Mouse (Mus musculus) CH12.LX (cell line): ENCODE data around the gene Mrps7. TPM values are rescaled to one million over a fixed set of nuclear protein-coding genes. Genes with fewer than 3 reads are reported as not detected.

Experiments used
- DNase-seq: peaks from one replicate; pipeline ENCODE4 v3.0.0-alpha.2; 2013; ENCODE audit errors: extremely low read depth
- H3K27ac ChIP-seq: 2 replicates; pipeline ENCODE4 v1.5.1; 2012; ENCODE audit warnings: low read depth, mild to moderate bottlenecking, control low read depth, moderate library complexity; ENCODE audit not compliant: insufficient read depth
- H3K27me3 ChIP-seq: replicated peaks from 2 replicates; pipeline ENCODE3; 2012; ENCODE audit warnings: inconsistent platforms
- H3K36me3 ChIP-seq, 2 experiments: replicated peaks in 1 of 2; 2 replicates each; pipeline versions ENCODE3 to v1.6.1; 2012; ENCODE audit warnings: inconsistent platforms in 1 of 2, low read length in 1 of 2, mild to moderate bottlenecking in 1 of 2, mixed read lengths in 1 of 2, moderate library complexity in 1 of 2; ENCODE audit not compliant: control insufficient read depth in 1 of 2, insufficient read depth in 1 of 2
- H3K4me1 ChIP-seq, 2 experiments: 2 replicates each; pipeline ENCODE4 v1.6.1; 2012; ENCODE audit warnings: inconsistent platforms in 1 of 2, moderate library complexity in 1 of 2; ENCODE audit not compliant: insufficient read depth in 2 of 2, control insufficient read depth in 1 of 2
- H3K4me2 ChIP-seq: 2 replicates; pipeline ENCODE4 v1.6.1; 2012; ENCODE audit warnings: low read depth, mild to moderate bottlenecking, control low read depth; ENCODE audit not compliant: poor library complexity, insufficient read depth, severe bottlenecking
- H3K4me3 ChIP-seq, 3 experiments: fragments of 150-350 bp in 1 of 3; sonication (generic) in 1 of 3; replicated peaks in 1 of 3; 2 replicates each; pipeline versions ENCODE3 to v1.5.1; 2011 to 2012; ENCODE audit warnings: low read depth in 2 of 3, low read length in 2 of 3, mild to moderate bottlenecking in 2 of 3, moderate library complexity in 2 of 3, control low read depth in 1 of 3, improper control_type of control experiment in 1 of 3, inconsistent platforms in 1 of 3, mixed read lengths in 1 of 3; ENCODE audit not compliant: poor library complexity in 1 of 3
- H3K79me2 ChIP-seq: replicated peaks from 2 replicates; pipeline ENCODE4 v1.6.1; 2012; ENCODE audit warnings: mild to moderate bottlenecking, moderate library complexity; ENCODE audit not compliant: control insufficient read depth, poor library complexity, insufficient read depth, severe bottlenecking; ENCODE audit errors: extremely low read depth
- H3K9ac ChIP-seq: 2 replicates; pipeline ENCODE4 v1.6.1; 2012; ENCODE audit warnings: low read depth, mild to moderate bottlenecking, control low read depth, moderate library complexity; ENCODE audit not compliant: insufficient read depth
- H3K9me3 ChIP-seq: replicated peaks from 2 replicates; pipeline ENCODE3; 2012; ENCODE audit warnings: low read length, inconsistent platforms, mixed read lengths
- BHLHE40 ChIP-seq: IDR thresholded peaks from 2 replicates; pipeline ENCODE4 v1.6.1; 2011; ENCODE audit warnings: mild to moderate bottlenecking, low read depth, low read length, improper control_type of control experiment
- CHD1 ChIP-seq: IDR thresholded peaks from 2 replicates; pipeline ENCODE4 v1.6.1; 2012; ENCODE audit warnings: low read depth, low read length, improper control_type of control experiment, inconsistent platforms
- CHD2 ChIP-seq: IDR thresholded peaks from 2 replicates; pipeline ENCODE4 v1.6.1; 2011; ENCODE audit warnings: low read length, improper control_type of control experiment
- CTCF ChIP-seq, 2 experiments: IDR thresholded peaks in 1 of 2; conservative IDR thresholded peaks in 1 of 2; 2 replicates each; pipeline ENCODE4 v1.5.1; 2011 to 2012; ENCODE audit warnings: low read depth in 2 of 2, low read length in 2 of 2, improper control_type of control experiment in 1 of 2, inconsistent platforms in 1 of 2, mild to moderate bottlenecking in 1 of 2, moderate library complexity in 1 of 2
- E2F4 ChIP-seq: IDR thresholded peaks from 2 replicates; pipeline ENCODE4 v1.6.1; 2011; ENCODE audit warnings: low read depth, low read length, improper control_type of control experiment; ENCODE audit not compliant: insufficient replicate concordance
- ELF1 ChIP-seq: IDR thresholded peaks from 2 replicates; pipeline ENCODE4 v1.6.1; 2014; ENCODE audit warnings: low read depth, mild to moderate bottlenecking, inconsistent platforms, low read length, improper control_type of control experiment
- EP300 ChIP-seq: IDR thresholded peaks from 2 replicates; pipeline ENCODE4 v1.6.1; 2011; ENCODE audit warnings: low read length, improper control_type of control experiment
- ETS1 ChIP-seq: conservative IDR thresholded peaks from 2 replicates; pipeline ENCODE4 v1.6.1; 2012; ENCODE audit warnings: low read depth, mild to moderate bottlenecking, inconsistent platforms, low read length, improper control_type of control experiment, moderate library complexity
- GABPA ChIP-seq: IDR thresholded peaks from 2 replicates; pipeline ENCODE4 v1.6.1; 2012; ENCODE audit warnings: low read depth, low read length, improper control_type of control experiment, inconsistent platforms; ENCODE audit not compliant: insufficient replicate concordance
- HCFC1 ChIP-seq: IDR thresholded peaks from 2 replicates; pipeline ENCODE4 v1.6.1; 2012; ENCODE audit warnings: low read depth, mild to moderate bottlenecking, inconsistent platforms, low read length, improper control_type of control experiment
- IRF4 ChIP-seq: IDR thresholded peaks from 2 replicates; pipeline ENCODE4 v1.6.1; 2014; ENCODE audit warnings: low read depth, mild to moderate bottlenecking, inconsistent platforms, low read length, improper control_type of control experiment
- JUN ChIP-seq: IDR thresholded peaks from 2 replicates; pipeline ENCODE4 v1.6.1; 2011; ENCODE audit warnings: low read depth, mild to moderate bottlenecking, low read length, improper control_type of control experiment, moderate library complexity; ENCODE audit not compliant: insufficient read depth
- JUND ChIP-seq: conservative IDR thresholded peaks from 2 replicates; pipeline ENCODE4 v1.6.1; 2011; ENCODE audit warnings: low read depth, low read length, improper control_type of control experiment
- KAT2A ChIP-seq: IDR thresholded peaks from 2 replicates; pipeline ENCODE4 v1.6.1; 2012; ENCODE audit warnings: low read length, improper control_type of control experiment, inconsistent platforms; ENCODE audit not compliant: insufficient replicate concordance
- MAFK ChIP-seq: IDR thresholded peaks from 2 replicates; pipeline ENCODE4 v1.6.1; 2011; ENCODE audit warnings: low read length, improper control_type of control experiment; ENCODE audit not compliant: insufficient replicate concordance
- MAX ChIP-seq: IDR thresholded peaks from 2 replicates; pipeline ENCODE4 v1.6.1; 2011; ENCODE audit warnings: low read length, improper control_type of control experiment
- MAZ ChIP-seq: IDR thresholded peaks from 2 replicates; pipeline ENCODE4 v1.6.1; 2012; ENCODE audit warnings: low read depth, mild to moderate bottlenecking, inconsistent platforms, low read length, improper control_type of control experiment, moderate library complexity
- MEF2A ChIP-seq: IDR thresholded peaks from 2 replicates; pipeline ENCODE4 v1.6.1; 2014; ENCODE audit warnings: low read depth, mild to moderate bottlenecking, inconsistent platforms, low read length, improper control_type of control experiment, borderline replicate concordance
- MXI1 ChIP-seq: IDR thresholded peaks from 2 replicates; pipeline ENCODE4 v1.6.1; 2011; ENCODE audit warnings: mild to moderate bottlenecking, low read depth, low read length, improper control_type of control experiment
- MYC ChIP-seq: IDR thresholded peaks from 2 replicates; pipeline ENCODE4 v1.6.1; 2011; ENCODE audit warnings: low read depth, mild to moderate bottlenecking, improper control_type of control experiment, low read length
- NELFE ChIP-seq: IDR thresholded peaks from 2 replicates; pipeline ENCODE4 v1.6.1; 2011; ENCODE audit warnings: low read depth, low read length, improper control_type of control experiment
- NRF1 ChIP-seq: IDR thresholded peaks from 2 replicates; pipeline ENCODE4 v1.6.1; 2014; ENCODE audit warnings: low read depth, mild to moderate bottlenecking, inconsistent platforms, low read length, improper control_type of control experiment, moderate library complexity
- PAX5 ChIP-seq: IDR thresholded peaks from 2 replicates; pipeline ENCODE4 v1.6.1; 2012; ENCODE audit warnings: low read length, inconsistent platforms, mixed read lengths
- POLR2A ChIP-seq: IDR thresholded peaks from 2 replicates; pipeline ENCODE4 v1.6.1; 2011; ENCODE audit warnings: low read depth, mild to moderate bottlenecking, improper control_type of control experiment, low read length
- POLR2AphosphoS2 ChIP-seq: IDR thresholded peaks from 2 replicates; pipeline ENCODE4 v1.6.1; 2011; ENCODE audit warnings: low read depth, low read length, improper control_type of control experiment
- RAD21 ChIP-seq: IDR thresholded peaks from 2 replicates; pipeline ENCODE4 v1.6.1; 2011; ENCODE audit warnings: low read depth, mild to moderate bottlenecking, low read length, improper control_type of control experiment, moderate library complexity
- RCOR1 ChIP-seq: conservative IDR thresholded peaks from 2 replicates; pipeline ENCODE4 v1.6.1; 2012; ENCODE audit warnings: low read depth, mild to moderate bottlenecking, inconsistent platforms, low read length, improper control_type of control experiment
- SIN3A ChIP-seq: IDR thresholded peaks from 2 replicates; pipeline ENCODE4 v1.6.1; 2012; ENCODE audit warnings: low read length, improper control_type of control experiment, inconsistent platforms
- SMC3 ChIP-seq: IDR thresholded peaks from 2 replicates; pipeline ENCODE4 v1.6.1; 2011; ENCODE audit warnings: low read depth, low read length, improper control_type of control experiment
- TBP ChIP-seq: conservative IDR thresholded peaks from 2 replicates; pipeline ENCODE4 v1.6.1; 2011; ENCODE audit warnings: low read depth, low read length, improper control_type of control experiment
- TCF12 ChIP-seq: IDR thresholded peaks from 2 replicates; pipeline ENCODE4 v1.6.1; 2014; ENCODE audit warnings: low read depth, mild to moderate bottlenecking, inconsistent platforms, low read length, improper control_type of control experiment
- UBTF ChIP-seq: IDR thresholded peaks from 2 replicates; pipeline ENCODE4 v1.6.1; 2012; ENCODE audit warnings: low read depth, mild to moderate bottlenecking, inconsistent platforms, low read length, improper control_type of control experiment, moderate library complexity
- USF1 ChIP-seq: IDR thresholded peaks from 2 replicates; pipeline ENCODE4 v1.6.1; 2014; ENCODE audit warnings: low read depth, mild to moderate bottlenecking, inconsistent platforms, low read length, improper control_type of control experiment
- USF2 ChIP-seq: conservative IDR thresholded peaks from 2 replicates; pipeline ENCODE4 v1.6.1; 2011; ENCODE audit warnings: low read depth, low read length, improper control_type of control experiment
- ZC3H11A ChIP-seq: IDR thresholded peaks from 2 replicates; pipeline ENCODE4 v1.6.1; 2012; ENCODE audit warnings: low read depth, mild to moderate bottlenecking, inconsistent platforms, low read length, improper control_type of control experiment
- ZKSCAN1 ChIP-seq: IDR thresholded peaks from 2 replicates; pipeline ENCODE4 v1.6.1; 2012; ENCODE audit warnings: low read depth, inconsistent platforms, low read length, improper control_type of control experiment, borderline replicate concordance
- ZMIZ1 ChIP-seq: IDR thresholded peaks from 2 replicates; pipeline ENCODE4 v1.6.1; 2012; ENCODE audit warnings: low read depth, mild to moderate bottlenecking, inconsistent platforms, low read length, improper control_type of control experiment
- ZNF384 ChIP-seq: IDR thresholded peaks from 2 replicates; pipeline ENCODE4 v1.6.1; 2012; ENCODE audit warnings: low read depth, low read length, improper control_type of control experiment, inconsistent platforms
- dilution Hi-C: fragments of 300-500 bp; cut with MboI; formaldehyde crosslinking; loops from 2 replicates; pipeline ENCODE4 v1.14.3; 2020; ENCODE audit warnings: low sequenced_read_pairs; ENCODE audit not compliant: extremely low pct_unique_long_range_greater_than_20kb, extremely low pct_ligation_motif_present
- in situ Hi-C: fragments of 300-500 bp; cut with MboI; formaldehyde crosslinking; loops from 3 replicates; pipeline ENCODE4 v1.14.3; 2019; ENCODE audit warnings: low sequenced_read_pairs, low pct_ligation_motif_present, low pct_unique_long_range_greater_than_20kb, mixed read lengths
- polyA plus RNA-seq: library from polyadenylated mRNA; unstranded; fragments of >175 nt; gene quantifications from 2 replicates; pipeline ENCODE4 v1.2.1, GENCODE M21; 2012; ENCODE audit warnings: low read depth; ENCODE audit not compliant: insufficient read length
- total RNA-seq, 2 experiments: library from RNA; depleted of rRNA; stranded (reverse); fragments of 300-350 nt in 1 of 2; fragments of >200 nt in 1 of 2; gene quantifications; 2 replicates each; pipeline ENCODE4 v1.2.3; 2012 to 2014

Mrps7 gene
- total and polyA plus RNA-seq, 3 experiments, result 154 to 172 (median 157) TPM

DNA sequence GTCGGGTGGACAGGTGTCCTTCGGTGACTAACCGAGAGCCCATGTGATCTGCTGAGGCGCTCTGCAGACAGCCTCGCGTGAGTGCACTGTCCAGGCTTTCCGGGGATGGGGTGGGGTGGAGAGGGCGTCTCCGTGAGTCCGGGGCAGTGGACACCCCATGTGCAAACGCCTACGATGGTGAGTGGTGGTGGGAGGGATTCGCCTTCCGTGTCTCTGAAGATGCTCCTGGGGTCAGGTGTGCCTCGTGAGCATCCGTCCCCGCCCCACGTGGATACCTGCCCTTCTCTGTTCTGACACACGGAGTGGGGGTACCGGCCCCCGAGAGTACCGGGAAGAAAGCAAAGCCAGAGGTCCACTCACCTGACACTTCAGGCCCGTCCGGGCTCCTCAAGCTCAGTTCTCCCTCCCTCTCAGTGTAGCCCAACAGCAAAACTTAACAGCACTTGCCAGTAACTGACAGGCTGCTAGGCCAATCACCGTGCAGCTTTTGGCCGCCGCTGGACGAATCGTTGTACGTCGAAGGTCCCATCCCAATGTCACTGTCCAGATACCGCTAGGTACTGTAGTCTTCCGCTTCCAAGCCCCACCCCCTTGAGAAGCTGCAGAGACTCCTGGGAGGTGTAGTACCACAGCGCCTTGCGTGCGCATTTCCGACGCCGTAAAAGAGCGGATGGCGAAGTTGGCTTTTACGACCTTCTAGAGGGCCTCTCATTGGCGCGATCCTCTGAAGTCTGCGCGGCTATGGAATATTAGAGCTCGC, 24.2 kb downstream of the Mrps7 start, which contains the start of gene Slc25a19:
Gene Slc25a19, minus strand, starts transcription at position 591 of the 760 bp plus-strand sequence.
- peak within 1 kb of the TSS; percentile 92 for H3K9ac ChIP-seq
- peak; percentile 52 for TF ChIP-seq ZNF384
- TF ChIP-seq ZKSCAN1, result no peak
- peak; percentile 81 for TF ChIP-seq IRF4
- TF ChIP-seq RCOR1, result 0 out of 2 replicates have a peak, but pooled peaks have one; percentile 55
- peak; percentile 90 for TF ChIP-seq MAX
- TF ChIP-seq E2F4, result peak; percentile 91; the same call in 1 of the 2 replicates
- TF ChIP-seq BHLHE40, result peak; percentile 69
- TF ChIP-seq USF1, result peak; percentile 27; the same call in 1 of the 2 replicates
- peak; percentile 99 for TF ChIP-seq POLR2A
- 0 out of 2 replicates have a peak, but pooled peaks have one; percentile 33 for TF ChIP-seq UBTF
- TF ChIP-seq CTCF (conservative IDR thresholded peaks at IDR 0.05 in 1 of 2, IDR thresholded peaks at IDR 0.05 in 1 of 2; ENCODE audit: low read depth in 2 of 2, low read length in 2 of 2), result no peak
- TF ChIP-seq POLR2AphosphoS2, result peak; percentile 92
- TF ChIP-seq NELFE, result peak; percentile 94
- TF ChIP-seq TCF12, result peak; percentile 85
- TF ChIP-seq MXI1, result peak; percentile 95
- TF ChIP-seq MAZ, result peak; percentile 78
- TF ChIP-seq SIN3A, result peak; percentile 97
- TF ChIP-seq HCFC1, result peak; percentile 100
- no peak for TF ChIP-seq MAFK
- peak; percentile 96 for TF ChIP-seq CHD2
- peak; percentile 80 for TF ChIP-seq NRF1
- TF ChIP-seq ELF1, result peak; percentile 97
- TF ChIP-seq ZMIZ1, result peak; percentile 98
- peak; percentile 47; the same call in 1 of the 2 replicates for TF ChIP-seq ETS1
- no peak; the same call in 1 of the 2 replicates for TF ChIP-seq RAD21
- TF ChIP-seq JUND, result 0 out of 2 replicates have a peak, but pooled peaks have one; percentile 46
- TF ChIP-seq KAT2A, result peak; percentile 100
- TF ChIP-seq JUN, result peak; percentile 15; the same call in 1 of the 2 replicates
- peak; percentile 96 for TF ChIP-seq TBP
- TF ChIP-seq ZC3H11A, result no peak
- TF ChIP-seq EP300, result peak; percentile 52; the same call in 1 of the 2 replicates
- TF ChIP-seq USF2, result no peak
- TF ChIP-seq CHD1, result no peak; the same call in 1 of the 2 replicates
- TF ChIP-seq MYC, result peak; percentile 90
- TF ChIP-seq MEF2A, result peak; percentile 81; the same call in 1 of the 2 replicates
- peak; percentile 91; the same call in 1 of the 2 replicates for TF ChIP-seq GABPA
- TF ChIP-seq PAX5, result no peak
- TF ChIP-seq SMC3, result no peak
- TF ChIP-seq, all 38 proteins: peak for 29
- H3K27ac ChIP-seq, result peak within 1 kb of the TSS; percentile 65
- peak within 1 kb of the TSS; percentile 87 for H3K4me2 ChIP-seq
- peak; percentile 100 for DNase-seq
- peaks cover 50% of the 10 kb centered on the region for H3K79me2 ChIP-seq
- peaks cover 24 to 33% of the 10 kb centered on the region in 2 experiments for H3K36me3 ChIP-seq
- dilution Hi-C loops (no loop called here), in situ Hi-C loops (loop anchor here (25.0 kb wide), 1 partner anchor 784 kb away; the partner anchor contains the start of gene Rnf157)
- no peaks in the 10 kb centered on the region for H3K9me3 ChIP-seq
- H3K4me1 ChIP-seq, result peaks cover 31 to 55% of the 10 kb centered on the region in 2 experiments
- peak within 1 kb of the TSS; percentile 78 to 97 (median 80) for H3K4me3 ChIP-seq
- H3K27me3 ChIP-seq, result no peaks in the 10 kb centered on the region
